Mouse (Mus musculus) monocyte, adult 2 months (primary cell): ENCODE results near the gene Akap13.

Source experiments
- DNase-seq, 2 experiments: peaks; one replicate each; pipeline ENCODE4 v3.0.0; 2022; ENCODE audit warnings: low spot score in 2 of 2, low read depth in 1 of 2

The Akap13 gene

DNA sequence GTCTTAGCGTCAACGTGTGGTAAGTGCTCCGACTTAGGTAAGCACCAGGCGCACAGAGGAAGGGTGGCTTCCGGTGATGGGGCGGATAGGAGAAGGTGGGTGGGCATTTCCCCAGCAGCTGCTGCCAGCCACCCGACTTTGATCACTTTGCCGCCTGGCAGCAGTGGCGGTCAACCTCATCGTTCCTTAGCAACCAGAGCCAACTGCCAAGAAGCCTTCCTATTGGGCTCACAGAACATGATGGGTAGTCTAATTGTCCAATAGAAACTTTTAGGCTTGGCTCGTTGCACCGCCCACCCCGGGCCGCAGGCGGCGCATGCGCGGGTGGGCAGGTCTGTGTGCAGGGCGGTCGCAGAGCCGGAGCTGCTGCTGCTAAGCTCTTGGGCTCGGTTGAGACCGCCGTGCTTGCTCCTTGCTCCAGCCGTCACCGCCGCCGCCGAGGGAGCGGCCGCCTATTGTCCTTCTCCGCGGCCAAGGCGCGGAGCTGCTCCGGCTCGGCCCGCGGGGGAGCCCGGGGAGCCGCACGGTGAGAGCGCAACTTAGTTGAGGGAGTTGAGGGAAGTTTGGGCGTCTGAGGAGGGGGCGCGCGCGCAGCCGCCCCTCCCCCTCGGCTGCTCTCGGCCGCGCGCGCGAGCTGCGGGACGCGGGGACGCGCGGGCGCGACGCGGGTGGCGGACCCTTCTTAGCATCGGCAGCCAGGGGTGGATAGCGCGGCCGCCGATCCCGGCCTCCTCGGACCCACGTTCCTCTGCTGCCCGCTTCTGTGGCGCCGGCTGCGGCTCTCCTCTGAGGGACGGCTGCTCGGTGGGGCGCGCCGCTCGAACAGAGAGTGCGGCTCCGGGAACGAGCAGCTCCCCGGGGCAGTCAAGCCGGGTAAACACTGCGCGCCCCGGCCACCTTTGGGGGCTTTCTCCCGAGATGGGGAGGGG lies at the start of gene Akap13:
Gene Akap13, plus strand, starts transcription at position 312 of the 929 bp plus-strand sequence.
- DNase-seq = peak; percentile 91 to 94

DNA sequence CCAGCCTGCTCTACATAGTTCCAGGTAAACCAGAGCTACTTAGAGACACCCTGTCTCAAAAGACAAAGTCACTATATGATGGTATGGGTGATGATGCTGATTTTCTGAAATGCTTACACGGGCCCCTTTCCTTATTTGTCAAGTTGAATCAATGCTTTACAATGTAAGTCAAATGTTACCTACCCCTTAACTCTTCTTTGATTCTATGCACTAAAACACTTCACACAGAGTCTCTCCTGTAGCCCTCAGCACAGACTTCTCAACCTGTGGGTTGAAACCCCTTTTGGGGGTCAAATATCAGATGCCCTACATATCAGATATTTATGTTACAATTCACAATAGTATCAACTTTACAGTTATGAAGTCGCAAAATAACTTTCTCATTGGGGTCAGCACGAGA lies 44.7 kb upstream of the Akap13 start:
- no peak for DNase-seq

DNA sequence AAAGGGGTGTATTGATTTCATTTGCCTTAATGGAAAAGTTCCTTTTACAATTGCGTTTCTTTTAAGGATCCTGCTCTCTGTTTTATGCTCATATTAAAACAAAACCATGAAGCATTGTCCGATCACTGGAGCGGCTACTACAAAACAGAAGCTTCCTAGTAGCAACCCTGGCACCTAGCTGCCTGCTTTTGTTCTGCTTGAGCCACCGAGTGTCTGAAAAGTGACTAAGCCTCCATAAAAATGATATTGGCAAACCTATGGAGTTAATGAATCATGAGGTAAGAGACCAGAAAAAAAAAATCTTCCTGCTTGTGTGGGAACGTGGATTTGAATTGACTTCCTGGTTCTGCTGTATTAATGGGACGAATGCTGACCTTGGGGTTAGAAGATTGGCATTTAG lies 44.1 kb upstream of the Akap13 start:
- DNase-seq = no peak

DNA sequence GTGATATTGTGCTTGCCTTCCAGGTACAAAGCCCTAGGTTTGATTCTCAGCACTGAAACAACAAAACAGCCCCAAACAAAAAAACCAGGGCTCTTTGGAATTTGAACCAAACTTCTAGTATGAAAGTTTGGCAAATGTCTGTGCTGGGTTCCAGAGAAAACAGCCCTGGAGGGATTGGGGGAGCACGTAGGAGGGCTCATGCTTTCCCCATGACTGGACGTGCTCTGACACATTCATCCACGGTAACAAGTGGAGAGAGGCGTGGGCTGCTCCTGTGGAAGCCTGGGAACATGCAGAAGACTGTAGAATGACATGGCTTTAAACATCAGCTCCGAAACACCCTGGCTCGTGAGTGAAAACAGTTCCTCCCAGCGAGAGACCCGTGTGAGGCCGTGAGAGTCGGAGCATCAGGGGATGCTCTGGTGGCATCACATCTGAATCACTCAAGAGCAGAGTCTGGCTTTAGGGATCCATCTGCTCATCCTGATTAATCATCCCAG lies 43.3 kb upstream of the Akap13 start:
- DNase-seq = no peak

DNA sequence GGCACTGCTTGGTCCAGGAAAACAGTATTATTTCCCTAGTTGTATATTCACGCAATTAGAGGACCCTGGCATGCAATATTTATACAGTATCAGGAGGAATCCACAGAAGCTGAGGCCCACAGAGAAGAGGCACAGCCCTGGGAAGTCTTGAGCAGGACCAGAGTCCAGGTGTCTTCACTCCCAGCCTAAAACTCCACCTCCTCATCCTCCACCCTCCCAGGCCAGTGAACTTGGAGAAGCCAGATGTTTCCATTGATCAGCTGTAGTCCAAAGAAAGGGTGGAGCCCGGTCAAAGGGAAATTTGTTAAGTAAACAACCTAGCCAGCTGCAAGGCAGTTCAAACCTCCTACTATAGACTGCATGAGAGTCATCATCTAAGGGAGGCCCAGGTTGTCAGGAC lies 42.8 kb upstream of the Akap13 start:
- no peak for DNase-seq

DNA sequence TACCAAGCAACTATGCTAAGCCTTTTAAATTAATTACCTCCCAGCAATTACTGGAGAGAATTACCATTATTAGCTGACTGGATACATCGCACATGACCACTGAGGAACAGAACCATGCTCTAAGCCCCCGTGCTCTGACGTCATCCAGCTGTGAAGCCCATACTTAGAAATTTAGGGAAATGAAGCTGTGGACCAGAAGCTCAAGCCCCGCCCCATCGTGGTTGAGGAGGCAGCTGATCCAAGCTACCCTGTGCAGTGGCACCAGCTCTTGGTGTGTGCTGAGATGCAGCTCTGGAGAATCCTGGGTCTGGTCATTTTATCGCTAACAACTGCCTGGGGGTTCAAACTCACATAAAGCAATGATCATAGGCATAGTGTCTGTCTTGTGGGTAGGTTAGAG lies 41.4 kb upstream of the Akap13 start:
- DNase-seq = peak in 1 of 2 experiments; percentile 6

DNA sequence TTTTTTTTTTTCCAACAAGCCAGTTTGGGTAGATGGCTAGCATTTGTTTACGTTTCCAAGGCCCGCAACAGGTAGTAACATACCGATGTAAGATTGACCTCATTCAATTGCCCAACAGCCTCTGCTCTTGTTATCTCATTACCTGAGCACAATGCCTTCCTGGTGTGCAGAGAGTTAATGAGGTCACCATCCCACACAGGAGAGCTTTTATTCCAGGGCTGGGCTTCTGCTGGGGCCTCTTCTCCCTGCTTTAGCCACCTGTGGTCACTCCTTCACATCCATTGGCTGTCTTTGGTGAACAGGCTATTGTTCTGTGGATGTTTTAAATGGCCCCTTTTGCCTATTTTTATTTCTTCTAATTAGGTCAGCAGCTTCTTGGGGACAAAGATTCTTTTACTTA lies 41.0 kb upstream of the Akap13 start:
- DNase-seq = no peak

DNA sequence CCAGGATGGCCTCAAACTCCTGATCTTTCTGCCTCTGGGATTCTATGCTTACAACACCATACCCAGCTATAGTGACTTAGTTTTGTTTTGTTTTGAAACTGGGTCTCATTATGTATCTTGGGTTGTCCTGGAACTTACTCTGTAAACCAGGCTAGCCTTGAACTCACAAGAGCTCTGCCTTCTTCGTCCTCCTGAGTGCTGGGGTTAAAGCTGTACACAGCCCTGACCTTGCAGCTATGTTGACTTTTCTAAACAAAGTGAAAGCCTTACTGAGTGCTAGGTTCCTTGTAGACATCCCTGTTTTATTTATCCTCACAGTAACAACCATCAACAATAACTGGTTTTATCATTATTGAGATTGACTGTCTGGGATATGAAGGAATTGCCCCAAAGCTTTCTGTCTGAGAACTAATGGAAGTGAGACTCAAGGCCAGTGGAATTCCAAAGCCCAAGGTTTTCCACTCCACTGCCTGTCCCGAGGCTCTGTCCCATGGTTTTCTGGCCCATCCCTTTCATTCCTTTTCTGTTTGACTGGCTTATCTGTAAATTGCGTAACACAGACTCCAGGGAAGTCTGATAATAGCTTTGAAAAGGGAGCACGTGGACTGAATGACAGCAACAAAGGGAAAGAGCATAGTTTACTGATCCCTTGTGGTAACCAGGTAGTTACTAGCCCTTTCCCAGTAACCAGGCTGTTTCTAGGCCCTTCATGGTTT lies 40.0 kb upstream of the Akap13 start:
- DNase-seq = no peak

DNA sequence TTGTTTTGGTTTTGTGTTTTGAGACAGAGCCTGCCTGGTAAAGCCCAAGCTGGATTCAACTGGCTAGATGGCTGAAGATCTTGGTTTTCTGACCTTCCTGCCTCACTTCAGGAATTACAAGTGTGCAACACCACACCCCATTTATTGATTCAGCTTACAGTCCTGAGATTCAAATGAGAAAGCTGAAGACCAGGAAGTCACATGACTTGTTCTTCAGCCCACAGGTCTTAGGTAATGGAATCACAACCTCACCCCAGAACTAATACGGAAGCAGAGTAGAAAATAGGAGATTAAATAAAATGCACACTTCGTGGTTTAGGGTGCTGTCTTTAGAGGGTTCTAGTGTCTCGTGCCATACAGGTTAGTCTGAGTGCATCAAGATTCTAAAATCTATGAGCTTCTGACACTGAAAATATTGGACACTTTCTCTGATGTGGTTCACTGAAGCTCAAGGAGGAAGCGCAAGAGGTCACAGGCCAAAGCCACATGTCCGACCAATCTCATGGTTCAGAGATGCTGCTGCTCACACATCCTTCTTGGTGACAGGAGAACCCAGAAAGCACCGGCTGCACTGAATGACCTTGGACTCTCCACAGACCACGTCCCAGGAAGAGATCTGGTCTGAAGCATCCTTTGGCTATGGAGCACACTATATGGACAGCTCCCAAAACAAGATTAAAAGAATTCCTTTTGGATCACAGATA lies 39.3 kb upstream of the Akap13 start:
- no peak for DNase-seq

DNA sequence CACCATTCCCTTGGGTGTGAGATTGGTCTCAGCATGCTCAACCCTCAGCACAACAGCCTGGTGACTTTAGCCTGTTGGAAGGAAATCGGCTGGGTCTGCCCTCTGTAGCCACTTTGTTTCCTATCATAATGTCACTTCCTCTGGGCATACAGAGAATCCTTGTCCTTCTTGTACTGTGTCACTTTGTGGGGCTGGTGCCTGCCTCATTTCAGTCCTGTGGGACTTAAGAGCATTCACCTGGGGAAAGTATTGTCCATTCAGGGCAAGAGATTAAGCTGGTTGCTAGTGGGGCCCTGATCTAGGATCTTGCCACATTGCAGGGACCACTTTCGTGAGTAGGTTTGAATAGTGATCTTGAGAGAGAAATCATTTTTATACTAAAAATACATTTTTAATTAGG lies 34.4 kb upstream of the Akap13 start:
- DNase-seq = no peak

DNA sequence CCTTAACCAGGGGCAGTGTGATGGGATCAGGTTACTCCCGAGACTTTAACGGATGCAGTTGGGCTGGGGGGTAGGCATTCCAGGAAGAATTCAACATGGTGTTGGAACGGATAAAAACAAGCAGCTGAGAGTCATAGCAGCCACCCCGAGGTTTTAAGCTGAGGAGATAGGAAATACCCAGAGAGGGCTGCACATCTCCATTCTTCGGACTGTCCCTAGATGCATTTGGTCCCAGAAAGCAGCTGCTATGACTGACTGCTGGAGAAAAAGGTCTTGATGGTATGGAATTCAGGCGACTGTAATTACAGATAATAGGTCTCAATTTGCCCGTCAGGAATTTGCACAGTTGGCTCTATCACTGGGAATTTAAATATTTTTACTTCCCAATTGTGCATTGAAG lies 31.2 kb upstream of the Akap13 start:
- DNase-seq = no peak

DNA sequence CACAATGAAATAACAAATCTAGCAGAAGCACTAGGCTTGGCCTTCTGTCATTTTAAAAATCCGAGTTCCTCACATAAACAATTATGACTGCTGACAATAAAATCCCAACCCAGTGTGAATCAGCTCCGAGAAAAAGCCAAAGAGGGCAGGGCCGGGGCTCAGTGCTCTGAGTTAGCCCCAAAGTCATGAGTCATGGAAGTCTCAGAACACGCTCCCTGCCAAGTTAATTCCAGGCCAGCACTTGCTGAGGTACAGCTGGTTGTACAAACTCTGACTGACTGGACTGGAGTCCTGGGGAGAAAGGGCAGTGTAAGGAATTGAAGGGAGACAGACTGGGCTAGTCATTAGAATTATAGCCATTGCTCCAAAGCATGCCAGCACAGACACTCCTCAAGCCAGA lies 28.0 kb upstream of the Akap13 start:
- no peak for DNase-seq

DNA sequence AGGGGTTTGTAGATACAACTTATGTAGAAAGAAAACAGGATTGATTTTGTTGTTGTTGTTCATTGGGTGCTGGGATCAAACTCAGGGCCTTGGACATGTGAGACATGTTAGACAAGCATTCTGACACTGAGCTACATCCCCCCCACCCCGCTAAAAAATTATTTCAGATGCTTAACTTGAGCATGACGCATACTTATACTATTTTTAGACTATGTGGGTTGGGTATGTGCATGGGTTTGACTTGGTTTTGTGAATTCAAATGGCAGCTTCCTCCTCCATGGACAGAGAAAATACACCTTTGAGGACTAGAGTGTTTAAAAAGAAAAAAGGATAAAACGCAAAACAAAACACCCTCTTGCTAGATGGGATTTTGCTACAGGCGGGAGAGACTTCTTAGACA lies 26.4 kb upstream of the Akap13 start:
- DNase-seq = no peak

DNA sequence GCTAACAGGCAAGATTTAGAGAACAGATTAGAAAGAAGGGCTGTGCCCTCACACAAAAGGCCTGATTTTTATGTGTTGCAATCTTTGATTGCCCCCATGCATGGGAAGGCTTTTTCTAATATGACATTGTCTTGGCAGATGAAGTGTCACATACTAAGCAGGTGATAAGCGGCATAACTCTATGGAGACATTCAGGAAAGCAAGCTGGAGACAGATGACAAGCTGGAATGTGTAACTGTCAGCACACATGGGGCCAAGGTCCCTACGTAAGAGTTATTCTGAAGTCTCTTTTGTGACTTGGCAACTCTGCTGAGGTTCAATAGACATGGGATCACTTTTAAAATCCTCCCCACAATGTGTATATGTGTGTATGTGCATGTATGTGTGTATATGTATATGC lies 24.8 kb upstream of the Akap13 start:
- DNase-seq = no peak

DNA sequence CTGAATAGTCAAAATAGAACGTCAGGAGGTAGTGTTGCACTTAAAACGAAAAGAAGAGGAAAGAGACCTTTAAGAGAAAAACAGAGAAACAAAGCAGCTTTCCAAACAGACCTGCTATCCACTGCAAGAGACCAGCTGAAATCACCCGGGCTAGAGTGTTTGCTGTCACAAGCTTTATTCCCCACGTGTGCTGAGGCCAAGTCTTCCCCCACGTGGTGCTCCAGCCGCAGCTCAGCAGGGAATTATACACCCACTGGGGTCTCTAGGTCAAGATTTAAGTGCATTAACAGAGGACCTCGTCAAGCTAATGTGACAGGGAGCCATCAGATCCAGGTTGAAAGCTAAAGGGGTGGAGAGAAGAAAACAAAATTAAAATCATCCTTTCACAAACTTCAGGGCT lies 24.3 kb upstream of the Akap13 start:
- no peak for DNase-seq

DNA sequence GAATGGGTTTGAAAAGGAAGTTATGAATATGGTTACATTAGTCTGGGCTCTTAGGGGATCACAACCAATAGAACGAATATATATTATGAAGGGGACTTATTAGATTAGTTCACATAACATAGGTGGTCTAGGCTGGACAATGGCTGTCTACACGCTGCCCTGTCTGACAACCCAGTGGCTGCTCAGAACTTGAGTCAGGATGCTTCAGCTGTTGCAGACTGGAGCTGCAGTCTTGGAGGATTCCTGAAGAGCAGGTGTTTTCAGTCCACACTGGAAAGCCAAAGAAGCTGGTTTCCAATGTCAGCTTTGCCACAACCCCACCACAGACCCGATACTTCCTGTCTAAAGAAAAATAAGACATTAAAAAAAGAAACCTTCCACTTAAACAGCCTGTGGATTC lies 23.3 kb upstream of the Akap13 start:
- DNase-seq = no peak

DNA sequence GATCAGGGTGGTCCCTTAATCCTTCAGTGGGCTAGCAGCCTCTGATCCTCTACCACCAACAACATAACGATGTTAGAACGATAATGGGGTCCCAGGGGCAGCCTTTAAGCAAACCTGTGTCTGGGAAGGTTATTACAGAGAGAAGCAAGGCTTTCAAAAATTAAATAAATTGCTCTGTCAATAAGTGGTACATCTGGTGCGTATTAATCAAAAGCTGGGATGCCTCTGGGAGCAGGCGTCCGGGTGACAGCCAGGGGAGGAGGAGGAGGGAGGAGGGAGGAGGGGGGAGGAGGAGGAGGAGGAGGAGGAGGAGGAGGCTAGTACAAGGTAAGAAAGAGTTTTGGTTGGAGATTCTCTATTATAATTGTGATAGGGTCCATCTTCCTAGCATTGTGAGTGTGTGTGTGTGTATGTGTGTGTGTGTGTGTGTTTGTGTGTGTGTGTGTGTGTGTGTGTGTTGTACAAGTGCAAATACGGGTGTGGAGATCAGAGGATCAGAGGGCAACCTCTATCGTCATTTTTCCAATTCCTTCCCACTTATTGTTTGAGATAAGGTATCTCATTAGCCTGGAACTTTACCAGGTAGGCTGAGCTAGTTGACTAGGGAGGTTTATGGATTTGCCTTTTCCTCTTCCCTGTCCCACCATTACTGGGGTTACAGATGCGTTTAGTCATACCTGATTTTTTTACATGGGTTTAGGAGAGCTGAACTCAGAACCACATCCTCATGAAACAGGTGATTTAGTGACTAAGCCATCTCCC lies 18.7 kb upstream of the Akap13 start:
- DNase-seq = no peak

DNA sequence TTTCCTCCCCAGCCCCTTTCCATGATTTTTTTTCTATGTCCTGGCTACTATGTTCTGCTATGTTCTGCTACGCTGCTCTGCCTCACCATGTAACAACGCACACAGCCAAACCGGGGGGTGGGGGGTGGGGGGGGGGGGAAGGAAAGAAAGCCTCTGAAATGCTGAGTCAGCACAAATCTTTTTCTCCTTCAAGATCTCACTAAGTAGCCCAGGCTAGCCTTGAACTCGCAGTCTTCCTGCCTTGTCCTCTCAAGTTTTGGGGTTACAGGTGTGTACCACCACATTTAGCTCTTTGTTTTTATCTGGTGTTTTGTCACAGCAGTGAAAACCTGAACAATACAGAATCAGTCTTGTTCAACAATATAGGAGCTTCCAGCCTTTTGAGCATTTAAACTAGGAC lies 15.8 kb upstream of the Akap13 start:
- no peak for DNase-seq

DNA sequence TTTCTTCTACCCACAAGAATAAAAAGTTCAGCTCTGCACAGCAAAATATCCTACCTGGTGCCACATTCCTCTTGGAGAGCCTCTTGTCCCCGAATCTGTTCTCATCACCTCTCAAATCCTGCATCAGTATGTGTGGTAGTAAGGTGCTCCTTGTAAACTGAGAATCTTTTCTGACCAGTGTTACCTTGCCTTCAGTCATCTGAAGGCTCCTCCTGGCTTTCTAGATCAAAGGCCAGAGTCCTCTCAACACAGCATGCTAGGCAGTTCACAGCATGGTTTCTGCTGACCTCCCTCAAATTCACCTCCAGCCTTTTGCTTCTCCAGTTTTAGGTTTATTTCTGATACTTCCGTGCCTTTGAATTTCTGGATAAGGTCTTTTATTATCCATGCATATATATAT lies 15.1 kb upstream of the Akap13 start:
- no peak for DNase-seq

DNA sequence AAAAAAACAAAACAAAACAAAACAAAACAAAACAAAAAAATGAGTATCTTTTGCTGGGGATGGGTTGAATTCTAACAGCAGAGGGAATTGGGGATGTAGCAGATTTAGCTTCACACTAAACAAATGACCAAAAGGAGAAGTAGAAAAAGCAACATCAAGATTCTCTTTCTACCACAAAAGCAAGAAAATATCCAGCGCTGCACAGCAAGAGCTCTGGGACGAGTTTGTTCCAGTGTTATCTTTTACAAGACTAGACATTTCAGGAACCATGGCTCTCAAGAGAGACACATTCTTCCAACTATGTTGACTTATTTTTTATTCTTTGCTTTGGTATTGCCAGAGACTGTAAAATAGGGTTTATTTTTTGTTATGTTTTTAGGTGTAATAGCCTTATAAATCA lies 13.4 kb upstream of the Akap13 start:
- DNase-seq = no peak
